Mouse (Mus musculus) adrenal gland (tissue): ENCODE data around the gene Polr3gl.

Experiments used
- intact Hi-C: fragments of 180-260 bp; cut with DNase I; formaldehyde crosslinking; loops from one replicate; pipeline ENCODE4 v1.15.1; 2025

Polr3gl gene

GRCm38 (mm10) chr3:96534300-96534699, 59.7 kb downstream of the Polr3gl start:
- intact Hi-C loops: no loop called here

DNA sequence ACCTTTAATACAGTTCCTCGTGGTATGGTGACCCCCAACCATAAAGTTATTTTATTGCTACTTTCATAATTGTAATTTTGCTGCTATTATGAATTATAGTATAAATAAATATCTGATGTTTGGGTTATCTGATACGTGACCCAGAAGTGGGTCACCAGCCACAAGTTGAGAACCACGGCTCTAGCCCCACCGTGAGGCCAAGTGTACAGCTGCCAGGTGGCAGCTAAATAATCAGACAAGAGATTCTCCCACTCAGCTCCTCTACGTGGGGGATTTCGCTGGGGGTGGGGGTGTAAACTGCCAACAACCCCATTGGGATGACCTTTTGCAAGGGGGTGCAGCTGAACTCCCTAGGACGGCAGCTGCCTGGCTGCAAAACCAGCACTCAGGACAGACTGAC, 61.9 kb downstream of the Polr3gl start:
- intact Hi-C loops: no loop called here

GRCm38 (mm10) chr3:96528506-96528905, 65.5 kb downstream of the Polr3gl start:
- intact Hi-C loops: no loop called here
